Mouse (Mus musculus) ES-Bruce4 (cell line): ENCODE measurements at regions not wholly inside any gene's neighbourhood (a gene's known extent, or its start where the extent isn't known, plus 50 kb on each side); places are given as distances from the start of the nearest gene placed in this dataset.

Experiments used
- H3K27ac ChIP-seq: 2 replicates; pipeline ENCODE4 v1.5.1; 2012; ENCODE audit warnings: low read length, inconsistent platforms; ENCODE audit not compliant: insufficient read depth
- H3K27me3 ChIP-seq: 2 replicates; pipeline ENCODE4 v1.6.1; 2012; ENCODE audit warnings: mild to moderate bottlenecking, low read length, inconsistent platforms; ENCODE audit not compliant: control insufficient read depth, poor library complexity, insufficient read depth, severe bottlenecking
- H3K36me3 ChIP-seq: 2 replicates; pipeline ENCODE4 v1.6.1; 2012; ENCODE audit warnings: inconsistent platforms, mild to moderate bottlenecking, low read length, moderate library complexity; ENCODE audit not compliant: control insufficient read depth, poor library complexity, insufficient read depth, severe bottlenecking
- H3K4me1 ChIP-seq: one replicate; pipeline ENCODE4 v1.8.1; 2011; ENCODE audit warnings: low read length; ENCODE audit not compliant: control insufficient read depth, insufficient read depth
- H3K4me3 ChIP-seq: 2 replicates; pipeline ENCODE4 v1.5.1; 2011; ENCODE audit warnings: low read depth, mild to moderate bottlenecking, low read length
- H3K9ac ChIP-seq: 2 replicates; pipeline ENCODE4 v1.6.1; 2012; ENCODE audit warnings: low read depth, mild to moderate bottlenecking, inconsistent platforms; ENCODE audit not compliant: poor library complexity, severe bottlenecking
- H3K9me3 ChIP-seq: replicated peaks from 2 replicates; pipeline ENCODE4 v1.6.1; 2012; ENCODE audit warnings: mild to moderate bottlenecking, low read length, inconsistent platforms; ENCODE audit not compliant: control insufficient read depth, poor library complexity, insufficient read depth, severe bottlenecking
- CTCF ChIP-seq: IDR thresholded peaks from one replicate; pipeline ENCODE4 v1.8.1; 2011; ENCODE audit warnings: low read depth, low read length
- EP300 ChIP-seq: IDR thresholded peaks from 2 replicates; pipeline ENCODE4 v1.6.1; 2011; ENCODE audit warnings: low read depth, low read length; ENCODE audit not compliant: insufficient read depth
- POLR2A ChIP-seq: IDR thresholded peaks from one replicate; pipeline ENCODE4 v1.8.1; 2011; ENCODE audit warnings: low read length; ENCODE audit not compliant: insufficient read depth

DNA sequence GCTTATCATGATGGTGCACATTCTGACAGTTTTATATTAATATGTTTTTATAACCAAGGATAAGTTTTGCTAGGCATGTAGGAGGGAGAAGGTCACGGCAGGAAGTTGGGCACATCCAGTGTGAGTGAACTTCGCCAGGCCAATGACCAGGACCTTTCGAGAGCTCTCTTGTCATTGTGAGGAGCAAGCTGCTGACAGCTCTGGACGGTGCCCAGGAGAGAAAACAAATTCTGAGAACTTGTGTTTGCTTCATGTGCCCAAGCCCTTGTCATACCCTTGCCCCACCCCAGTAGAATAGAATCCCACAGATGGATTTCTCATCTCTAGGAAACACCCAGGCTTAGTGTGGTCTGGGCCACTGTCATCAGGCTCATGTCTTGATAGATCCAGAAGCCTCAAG lies 304.5 kb upstream of the Ddhd1 start:
- Histone ChIP-seq H3K9ac (no peak overlapping the region), H3K27me3 (no peaks in the 10 kb centered on the region), H3K4me1 (no peaks in the 10 kb centered on the region), H3K36me3 (no peaks in the 10 kb centered on the region), H3K9me3 (no peaks in the 10 kb centered on the region), H3K4me3 (no peak overlapping the region), H3K27ac (no peak overlapping the region)
- no peak for TF ChIP-seq EP300
- TF ChIP-seq CTCF, result no peak
- TF ChIP-seq POLR2A, result no peak

GRCm38 (mm10) chr14:45964043-45964442 lies 306.1 kb upstream of the Ddhd1 start:
- no peak overlapping the region for H3K4me3 ChIP-seq
- H3K9me3 ChIP-seq, result no peaks in the 10 kb centered on the region
- no peak overlapping the region for H3K9ac ChIP-seq
- H3K27ac ChIP-seq, result no peak overlapping the region
- TF ChIP-seq EP300 (no peak), CTCF (no peak)
- no peaks in the 10 kb centered on the region for H3K27me3 ChIP-seq
- no peaks in the 10 kb centered on the region for H3K36me3 ChIP-seq
- H3K4me1 ChIP-seq, result no peaks in the 10 kb centered on the region

- TF ChIP-seq CTCF, result no peak
- TF ChIP-seq POLR2A, result no peak
- no peak for TF ChIP-seq EP300
- Histone ChIP-seq H3K4me3 (no peak overlapping the region), H3K27ac (no peak overlapping the region), H3K4me1 (no peaks in the 10 kb centered on the region), H3K9me3 (no peaks in the 10 kb centered on the region), H3K9ac (no peak overlapping the region), H3K36me3 (no peaks in the 10 kb centered on the region), H3K27me3 (no peaks in the 10 kb centered on the region)
These were observed 325.4 kb upstream of the Ddhd1 start for GRCm38 (mm10) chr14:45983206-45983857.

- Histone ChIP-seq H3K9me3 (no peaks in the 10 kb centered on the region), H3K4me3 (no peak overlapping the region), H3K4me1 (no peaks in the 10 kb centered on the region), H3K27ac (no peak overlapping the region), H3K36me3 (no peaks in the 10 kb centered on the region), H3K27me3 (no peaks in the 10 kb centered on the region), H3K9ac (no peak overlapping the region)
- no peak for TF ChIP-seq EP300
- no peak for TF ChIP-seq CTCF
- TF ChIP-seq POLR2A, result no peak
These were observed 326.4 kb upstream of the Ddhd1 start for GRCm38 (mm10) chr14:45984135-45984892.

DNA sequence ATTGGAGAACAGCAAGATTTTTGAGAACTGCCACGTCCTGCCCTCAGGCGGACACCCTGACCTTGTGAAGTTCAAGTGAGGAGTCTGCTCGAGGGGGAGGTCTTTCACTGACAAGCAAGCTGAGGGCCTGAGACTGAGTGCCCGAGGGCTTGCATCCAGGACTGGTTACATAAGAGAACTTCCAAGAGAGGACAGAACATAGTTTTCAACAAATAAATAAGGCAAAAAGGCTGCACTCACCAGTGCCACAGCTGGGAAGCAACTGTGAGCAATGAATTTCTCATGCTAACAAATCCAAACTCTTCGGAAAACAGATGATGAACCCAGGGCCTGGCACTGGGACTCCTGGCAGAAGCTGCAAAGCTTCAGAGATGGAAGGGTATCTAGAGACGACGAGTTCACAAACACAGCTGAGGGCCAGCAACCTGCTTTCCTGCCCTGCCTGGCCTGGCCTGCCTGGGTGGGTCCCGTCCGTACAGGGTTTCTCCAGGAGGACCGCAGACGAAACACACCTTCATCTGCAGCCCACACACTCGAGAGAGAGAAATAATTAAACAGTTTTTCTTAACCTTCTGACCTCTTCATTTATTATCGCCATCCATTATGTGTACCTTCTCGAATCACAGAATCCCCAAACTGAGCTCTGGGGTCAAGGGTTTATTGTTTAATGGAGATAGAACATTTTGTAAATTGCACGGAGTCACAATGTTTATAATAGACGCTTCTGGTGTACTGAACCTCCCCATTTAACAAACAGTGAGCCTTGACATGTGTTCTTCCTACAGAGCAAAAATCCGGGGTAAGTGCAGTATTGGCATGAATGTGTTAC lies 334.3 kb upstream of the Ddhd1 start:
- no peaks in the 10 kb centered on the region for H3K4me1 ChIP-seq
- H3K36me3 ChIP-seq, result no peaks in the 10 kb centered on the region
- H3K4me3 ChIP-seq, result no peak overlapping the region
- no peaks in the 10 kb centered on the region for H3K9me3 ChIP-seq
- no peaks in the 10 kb centered on the region for H3K27me3 ChIP-seq
- no peak overlapping the region for H3K9ac ChIP-seq
- no peak overlapping the region for H3K27ac ChIP-seq
- TF ChIP-seq POLR2A (no peak), CTCF (no peak)

DNA sequence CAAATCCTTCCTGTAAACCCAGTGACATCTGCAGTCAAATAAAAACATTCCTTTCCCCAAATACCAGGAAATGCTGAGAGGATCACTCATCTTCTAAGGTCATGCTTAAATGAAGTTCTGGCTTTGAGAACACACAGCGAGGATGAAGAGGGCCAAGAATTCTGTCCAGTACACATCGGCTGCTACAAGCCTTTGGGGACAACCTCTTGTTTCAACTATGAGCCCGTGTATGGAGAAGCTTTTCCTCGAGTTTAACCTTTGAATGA lies 334.9 kb upstream of the Ddhd1 start:
- no peaks in the 10 kb centered on the region for H3K9me3 ChIP-seq
- no peaks in the 10 kb centered on the region for H3K27me3 ChIP-seq
- H3K4me1 ChIP-seq, result no peaks in the 10 kb centered on the region
- TF ChIP-seq POLR2A, result no peak
- no peak for TF ChIP-seq EP300
- no peak for TF ChIP-seq CTCF
- no peak overlapping the region for H3K27ac ChIP-seq
- no peak overlapping the region for H3K4me3 ChIP-seq
- H3K9ac ChIP-seq, result no peak overlapping the region
- H3K36me3 ChIP-seq, result no peaks in the 10 kb centered on the region
